Mouse (Mus musculus) heart, embryonic 12.5 days (tissue): ENCODE measurements at regions not wholly inside any gene's neighbourhood (a gene's known extent, or its start where the extent isn't known, plus 50 kb on each side); places are given as distances from the start of the nearest gene placed in this dataset.

ENCODE experiments used
- ATAC-seq: fragments of 200-750 bp; cut with Nextera tagmentation; 2 replicates; pipeline ENCODE4 v1.8.0; 2017; ENCODE audit warnings: moderate TSS enrichment, moderate library complexity; ENCODE audit not compliant: insufficient number of reproducible peaks, low FRiP score
- H3K27ac ChIP-seq: fragments of 300-500 bp; sonication (generic); 2 replicates; pipeline ENCODE4 v1.5.1; 2016; ENCODE audit warnings: mild to moderate bottlenecking, moderate library complexity; ENCODE audit not compliant: poor library complexity, severe bottlenecking
- H3K27me3 ChIP-seq: fragments of 300-500 bp; sonication (generic); replicated peaks from 2 replicates; pipeline ENCODE4 v1.6.1; 2016; ENCODE audit warnings: mild to moderate bottlenecking, moderate library complexity
- H3K36me3 ChIP-seq: fragments of 300-500 bp; sonication (generic); 2 replicates; pipeline ENCODE4 v1.6.1; 2016; ENCODE audit warnings: mild to moderate bottlenecking, moderate library complexity
- H3K4me1 ChIP-seq: fragments of 300-500 bp; sonication (generic); replicated peaks from 2 replicates; pipeline ENCODE4 v1.6.1; 2016; ENCODE audit warnings: mild to moderate bottlenecking
- H3K4me2 ChIP-seq: fragments of 300-500 bp; sonication (generic); 2 replicates; pipeline ENCODE4 v1.6.1; 2016; ENCODE audit warnings: mild to moderate bottlenecking, moderate library complexity
- H3K4me3 ChIP-seq: fragments of 300-500 bp; sonication (generic); 2 replicates; pipeline ENCODE4 v1.5.1; 2016; ENCODE audit warnings: mild to moderate bottlenecking
- H3K9ac ChIP-seq: fragments of 300-500 bp; sonication (generic); 2 replicates; pipeline ENCODE4 v1.6.1; 2016; ENCODE audit warnings: mild to moderate bottlenecking, moderate library complexity
- H3K9me3 ChIP-seq: fragments of 300-500 bp; sonication (generic); replicated peaks from 2 replicates; pipeline ENCODE4 v1.6.1; 2016; ENCODE audit warnings: mild to moderate bottlenecking, moderate library complexity
- WGBS: fragments of 180-500 bp; shearing (Covaris S2); methylation state at CpG from one replicate; pipeline ENCODE4 v1.1.7; 2016; 5-methylcytosine and 5-hydroxymethylcytosine counted together

GRCm38 (mm10) chr8:126841187-126841586 is 104.5 kb downstream of the Tomm20 start:
- H3K4me1 ChIP-seq: peaks cover 52% of the 10 kb centered on the region

GRCm38 (mm10) chr8:126839712-126840355 is 105.8 kb downstream of the Tomm20 start:
- Histone ChIP-seq H3K9me3 (no peaks in the 10 kb centered on the region), H3K4me3 (no peak overlapping the region), H3K4me2 (peak overlapping the region; percentile 57), H3K27ac (peak overlapping the region; percentile 97), H3K36me3 (no peaks in the 10 kb centered on the region), H3K27me3 (no peaks in the 10 kb centered on the region), H3K9ac (0 out of 2 replicates have a peak overlapping the region, but pooled peaks have one; percentile 2), H3K4me1 (peaks cover 55% of the 10 kb centered on the region)
- peak; percentile 92 for ATAC-seq
- WGBS: 17% methylated on average over 5 of the region's 5 CpGs

More at GRCm38 (mm10) chr8:126841187-126841586, 104.5 kb downstream of the Tomm20 start:
- no peak overlapping the region for H3K4me2 ChIP-seq
- H3K9me3 ChIP-seq: no peaks in the 10 kb centered on the region
- no peak for ATAC-seq
- 72% methylated on average over 7 of the region's 7 CpGs for WGBS
- H3K27me3 ChIP-seq: no peaks in the 10 kb centered on the region
- no peak overlapping the region for H3K27ac ChIP-seq
- H3K9ac ChIP-seq: no peak overlapping the region
- H3K4me3 ChIP-seq: no peak overlapping the region
- H3K36me3 ChIP-seq: no peaks in the 10 kb centered on the region

- Histone ChIP-seq H3K9ac (peak overlapping the region; percentile 40; the same call in 1 of the 2 replicates), H3K4me2 (peak overlapping the region; percentile 57), H3K27me3 (no peaks in the 10 kb centered on the region), H3K4me1 (peaks cover 60% of the 10 kb centered on the region), H3K36me3 (no peaks in the 10 kb centered on the region), H3K27ac (peak overlapping the region; percentile 97), H3K9me3 (no peaks in the 10 kb centered on the region), H3K4me3 (no peak overlapping the region)
- 12% methylated on average over 8 of the region's 8 CpGs for WGBS
- ATAC-seq: no peak; the same call in 1 of the 2 replicates
These were observed 106.5 kb downstream of the Tomm20 start for GRCm38 (mm10) chr8:126839039-126839711.

GRCm38 (mm10) chr8:126838228-126838627 is 107.4 kb downstream of the Tomm20 start:
- Histone ChIP-seq H3K36me3 (no peaks in the 10 kb centered on the region), H3K27ac (peak overlapping the region; percentile 97), H3K27me3 (no peaks in the 10 kb centered on the region), H3K4me2 (no peak overlapping the region), H3K4me1 (peaks cover 69% of the 10 kb centered on the region), H3K4me3 (no peak overlapping the region), H3K9me3 (no peaks in the 10 kb centered on the region), H3K9ac (0 out of 2 replicates have a peak overlapping the region, but pooled peaks have one; percentile 40)
- no peak for ATAC-seq
- WGBS: 87% methylated on average over 7 of the region's 7 CpGs

GRCm38 (mm10) chr8:126837318-126838025 is 108.2 kb downstream of the Tomm20 start:
- Histone ChIP-seq H3K9me3 (no peaks in the 10 kb centered on the region), H3K27me3 (no peaks in the 10 kb centered on the region), H3K36me3 (no peaks in the 10 kb centered on the region), H3K4me1 (peaks cover 77% of the 10 kb centered on the region), H3K27ac (peak overlapping the region; percentile 97), H3K9ac (no peak overlapping the region), H3K4me3 (no peak overlapping the region), H3K4me2 (no peak overlapping the region)
- 46% methylated on average over 9 of the region's 9 CpGs for WGBS
- peak; percentile 19; the same call in 1 of the 2 replicates for ATAC-seq

- H3K27ac ChIP-seq: no peak overlapping the region; the same call in 1 of the 2 replicates
- H3K9ac ChIP-seq: no peak overlapping the region
- H3K36me3 ChIP-seq: no peaks in the 10 kb centered on the region
- no peaks in the 10 kb centered on the region for H3K9me3 ChIP-seq
- WGBS: 83% methylated on average over 7 of the region's 7 CpGs
- H3K4me1 ChIP-seq: peaks cover 88% of the 10 kb centered on the region
- H3K27me3 ChIP-seq: no peaks in the 10 kb centered on the region
- no peak overlapping the region for H3K4me2 ChIP-seq
- ATAC-seq: no peak
- H3K4me3 ChIP-seq: no peak overlapping the region
These were observed 110.1 kb downstream of the Tomm20 start for GRCm38 (mm10) chr8:126835554-126835953.

GRCm38 (mm10) chr8:126833471-126834453 is 111.9 kb downstream of the Tomm20 start:
- Histone ChIP-seq H3K36me3 (no peaks in the 10 kb centered on the region), H3K9ac (0 out of 2 replicates have a peak overlapping the region, but pooled peaks have one; percentile 1), H3K4me2 (peak overlapping the region; percentile 12; the same call in 1 of the 2 replicates), H3K4me1 (peaks cover 88% of the 10 kb centered on the region), H3K4me3 (no peak overlapping the region), H3K9me3 (no peaks in the 10 kb centered on the region), H3K27me3 (no peaks in the 10 kb centered on the region), H3K27ac (peak overlapping the region; percentile 92)
- ATAC-seq: peak; percentile 60
- 20% methylated on average over 19 of the region's 19 CpGs for WGBS

- H3K9me3 ChIP-seq: no peaks in the 10 kb centered on the region
- peak overlapping the region; percentile 92 for H3K27ac ChIP-seq
- 0 out of 2 replicates have a peak, but pooled peaks have one; percentile 5 for ATAC-seq
- no peaks in the 10 kb centered on the region for H3K27me3 ChIP-seq
- H3K4me3 ChIP-seq: no peak overlapping the region
- peaks cover 86% of the 10 kb centered on the region for H3K4me1 ChIP-seq
- no peaks in the 10 kb centered on the region for H3K36me3 ChIP-seq
- WGBS: 41% methylated on average over 5 of the region's 5 CpGs
- no peak overlapping the region; the same call in 1 of the 2 replicates for H3K9ac ChIP-seq
- no peak overlapping the region for H3K4me2 ChIP-seq
These were observed 112.6 kb downstream of the Tomm20 start for GRCm38 (mm10) chr8:126833006-126833405.

GRCm38 (mm10) chr8:126832163-126832978 is 113.3 kb downstream of the Tomm20 start:
- no peak overlapping the region for H3K4me3 ChIP-seq
- H3K4me1 ChIP-seq: peaks cover 86% of the 10 kb centered on the region
- 71% methylated on average over 12 of the region's 12 CpGs for WGBS
- no peak overlapping the region for H3K4me2 ChIP-seq
- no peak overlapping the region; the same call in 1 of the 2 replicates for H3K9ac ChIP-seq
- H3K27me3 ChIP-seq: no peaks in the 10 kb centered on the region
- no peaks in the 10 kb centered on the region for H3K36me3 ChIP-seq
- ATAC-seq: no peak
- H3K9me3 ChIP-seq: no peaks in the 10 kb centered on the region
- H3K27ac ChIP-seq: peak overlapping the region; percentile 92
